Mouse (Mus musculus): Measurements from ENCODE around the gene Taf1c. TPM values are rescaled to one million over a fixed set of nuclear protein-coding genes. Genes with fewer than 3 reads are reported as not detected.

The Taf1c gene
- polyA plus RNA-seq, 1 experiment from 2014 or later = 2.7 TPM

- peak overlapping the region; percentile 26; the same call in 1 of the 2 replicates for H3K9ac ChIP-seq (replicated peaks)
- peak overlapping the region; percentile 48 for H3K27ac ChIP-seq (ENCODE audit: low read depth)
- peaks cover 42% of the 10 kb centered on the region for H3K4me1 ChIP-seq (ENCODE audit: insufficient read depth)
- H3K4me2 ChIP-seq (ENCODE audit: low read depth, low read length) = no peak overlapping the region
- no peaks in the 10 kb centered on the region for H3K27me3 ChIP-seq (ENCODE audit: insufficient read depth, low read length)
- TF ChIP-seq EP300 (IDR thresholded peaks at IDR 0.05; ENCODE audit: low read depth) (no peak), CTCF (IDR thresholded peaks at IDR 0.05; ENCODE audit: low read depth) (no peak)
- H3K36me3 ChIP-seq (replicated peaks; ENCODE audit: insufficient read depth, low read length) = no peaks in the 10 kb centered on the region
- no peaks in the 10 kb centered on the region for H3K9me3 ChIP-seq (ENCODE audit: low read length)
- WGBS (ENCODE audit: insufficient replicate concordance) = 75% methylated on average over 6 of the region's 6 CpGs
- H3K4me3 ChIP-seq (ENCODE audit: low read depth, low read length) = no peak overlapping the region
- DNase-seq (no peak), ATAC-seq (no peak)
Observed at GRCm38 (mm10) chr8:119555861-119556260, 49.2 kb downstream of the Taf1c start.

- H3K9ac ChIP-seq (replicated peaks) = 0 out of 2 replicates have a peak overlapping the region, but pooled peaks have one; percentile 30
- no peaks in the 10 kb centered on the region for H3K27me3 ChIP-seq (ENCODE audit: insufficient read depth, low read length)
- WGBS (ENCODE audit: insufficient replicate concordance) = 59% methylated on average over 2 of the region's 2 CpGs
- DNase-seq (no peak), ATAC-seq (no peak)
- H3K4me2 ChIP-seq (ENCODE audit: low read depth, low read length) = no peak overlapping the region
- no peak overlapping the region for H3K4me3 ChIP-seq (ENCODE audit: low read depth, low read length)
- H3K36me3 ChIP-seq (replicated peaks; ENCODE audit: insufficient read depth, low read length) = no peaks in the 10 kb centered on the region
- TF ChIP-seq CTCF (IDR thresholded peaks at IDR 0.05; ENCODE audit: low read depth) (no peak), EP300 (IDR thresholded peaks at IDR 0.05; ENCODE audit: low read depth) (no peak)
- no peak overlapping the region for H3K27ac ChIP-seq (ENCODE audit: low read depth)
- H3K4me1 ChIP-seq (ENCODE audit: insufficient read depth) = peaks cover 37% of the 10 kb centered on the region
- no peaks in the 10 kb centered on the region for H3K9me3 ChIP-seq (ENCODE audit: low read length)
Observed at GRCm38 (mm10) chr8:119552967-119553366, 52.1 kb downstream of the Taf1c start.

GRCm38 (mm10) chr8:119548560-119549113, 56.4 kb downstream of the Taf1c start:
- Histone ChIP-seq H3K27ac (ENCODE audit: low read depth) (no peak overlapping the region), H3K4me1 (ENCODE audit: insufficient read depth) (peaks cover 13% of the 10 kb centered on the region), H3K36me3 (replicated peaks; ENCODE audit: insufficient read depth, low read length) (peaks cover 28% of the 10 kb centered on the region), H3K9ac (replicated peaks) (no peak overlapping the region), H3K27me3 (ENCODE audit: insufficient read depth, low read length) (no peaks in the 10 kb centered on the region), H3K9me3 (ENCODE audit: low read length) (no peaks in the 10 kb centered on the region), H3K4me3 (ENCODE audit: low read depth, low read length) (no peak overlapping the region), H3K4me2 (ENCODE audit: low read depth, low read length) (no peak overlapping the region)
- 67% methylated on average over 7 of the region's 7 CpGs for WGBS (ENCODE audit: insufficient replicate concordance)
- ATAC-seq = no peak
- TF ChIP-seq CTCF (IDR thresholded peaks at IDR 0.05; ENCODE audit: low read depth) (no peak), EP300 (IDR thresholded peaks at IDR 0.05; ENCODE audit: low read depth) (no peak)
- DNase-seq = no peak

Other genes with a start within 250 kb of the Taf1c start
- gene Mlycd, start 210.3 kb downstream of the Taf1c start, polyA plus RNA-seq (2015; fragmentation: Nextera tagmentation; extraction: Ambion mirVana) = 37.0 and 44.4 TPM in 2 replicates
- 138 and 168 TPM in 2 replicates for gene Osgin1, start 171.1 kb downstream of the Taf1c start, polyA plus RNA-seq (2015; fragmentation: Nextera tagmentation; extraction: Ambion mirVana)
- gene Necab2, start 158.5 kb downstream of the Taf1c start, polyA plus RNA-seq (2015; fragmentation: Nextera tagmentation; extraction: Ambion mirVana) = 0.14 TPM in 1 of 2 replicates, not detected in the other
- gene Slc38a8, start 103.5 kb downstream of the Taf1c start, polyA plus RNA-seq (2015; fragmentation: Nextera tagmentation; extraction: Ambion mirVana) = not detected in 2 replicates
- gene Mbtps1, start 46.5 kb downstream of the Taf1c start, polyA plus RNA-seq (2015; fragmentation: Nextera tagmentation; extraction: Ambion mirVana) = 17.3 and 20.1 TPM in 2 replicates
- 11.7 and 12.5 TPM in 2 replicates for gene Hsdl1, start 30.0 kb downstream of the Taf1c start, polyA plus RNA-seq (2015; fragmentation: Nextera tagmentation; extraction: Ambion mirVana)
- gene Dnaaf1, start 30.0 kb downstream of the Taf1c start, polyA plus RNA-seq (2015; fragmentation: Nextera tagmentation; extraction: Ambion mirVana) = 0.07 TPM in 1 of 2 replicates, not detected in the other
- not detected in 2 replicates for gene Adad2, start 7.5 kb upstream of the Taf1c start, polyA plus RNA-seq (2015; fragmentation: Nextera tagmentation; extraction: Ambion mirVana)
- not detected in 2 replicates for gene Kcng4, start 30.5 kb upstream of the Taf1c start, polyA plus RNA-seq (2015; fragmentation: Nextera tagmentation; extraction: Ambion mirVana)
- gene Wfdc1, start 61.1 kb upstream of the Taf1c start, polyA plus RNA-seq (2015; fragmentation: Nextera tagmentation; extraction: Ambion mirVana) = 6.0 and 7.2 TPM in 2 replicates
- gene Atp2c2, start 94.8 kb upstream of the Taf1c start, polyA plus RNA-seq (2015; fragmentation: Nextera tagmentation; extraction: Ambion mirVana) = 0.05 and 0.14 TPM in 2 replicates
- gene Tldc1, start 173.2 kb upstream of the Taf1c start, polyA plus RNA-seq (2015; fragmentation: Nextera tagmentation; extraction: Ambion mirVana) = 4.3 and 4.6 TPM in 2 replicates
- gene Cotl1, start 235.3 kb upstream of the Taf1c start, polyA plus RNA-seq (2015; fragmentation: Nextera tagmentation; extraction: Ambion mirVana) = 28.5 and 28.8 TPM in 2 replicates

All from liver, postnatal 0 days (tissue).